Mouse (Mus musculus) bone marrow macrophage, adult 2 months (primary cell): ENCODE results near the gene Dcx.

Experiments used
- CTCF ChIP-seq: IDR thresholded peaks from 2 replicates; pipeline ENCODE4 v1.5.1; 2012; ENCODE audit warnings: low read depth, mild to moderate bottlenecking, low read length, moderate library complexity
- POLR2A ChIP-seq: IDR thresholded peaks from 2 replicates; pipeline ENCODE4 v1.6.1; 2012; ENCODE audit warnings: mild to moderate bottlenecking, low read depth, low read length, borderline replicate concordance

GRCm38 (mm10) chrX:143818961-143819360, 114.2 kb downstream of the Dcx start:
- TF ChIP-seq POLR2A (no peak), CTCF (no peak)
